Mouse (Mus musculus) kidney, adult 2 months (tissue): ENCODE data around the gene Erich3.

ENCODE experiments used
- CTCF ChIP-seq: fragments of 200-500 bp; conservative IDR thresholded peaks from 2 replicates; pipeline ENCODE4 v1.5.1; 2011; ENCODE audit warnings: low read depth, mild to moderate bottlenecking, control low read depth, low read length, moderate library complexity, mixed read lengths; ENCODE audit not compliant: insufficient read depth, insufficient read length
- POLR2A ChIP-seq: fragments of 200-500 bp; IDR thresholded peaks from one replicate; pipeline ENCODE4 v1.6.1; 2011; ENCODE audit warnings: low read depth, low read length, control low read depth

GRCm38 (mm10) chr3:154786354-154786753 lies 122.7 kb downstream of the Erich3 start:
- TF ChIP-seq CTCF (no peak), POLR2A (no peak)
